Mouse (Mus musculus): ENCODE measurements around the gene Wwox.

DNA sequence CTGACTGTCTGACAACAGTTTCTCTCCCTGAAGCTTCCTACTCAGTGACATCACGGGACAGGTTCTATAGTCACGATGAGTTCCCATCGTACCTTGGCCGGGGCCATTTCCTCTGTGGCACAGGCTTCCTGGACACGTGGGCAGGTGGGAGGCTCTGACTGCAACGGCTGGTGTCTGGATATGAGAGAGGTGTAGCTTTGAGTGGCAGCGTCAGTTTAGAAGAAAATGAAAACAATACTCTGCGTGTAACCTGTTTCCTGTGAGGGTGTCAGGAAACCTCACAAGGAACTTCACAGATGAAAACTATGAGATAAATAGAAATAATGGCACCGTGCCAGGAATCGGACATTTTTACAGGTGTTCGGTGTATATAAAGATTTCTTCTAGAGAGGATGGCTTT, 750.4 kb downstream of the Wwox start:
- no peak for TF ChIP-seq EP300 (IDR thresholded peaks at IDR 0.05; ENCODE audit: insufficient read depth, low read depth, low read length)
- TF ChIP-seq CTCF (IDR thresholded peaks at IDR 0.05; ENCODE audit: low read depth, low read length): no peak

All from ES-Bruce4 (cell line).